Mouse (Mus musculus): ENCODE results near the gene Zim1.
A peak's percentile ranks its signal among the peaks of the same experiment; 100 is the strongest.

Zim1 gene

DNA sequence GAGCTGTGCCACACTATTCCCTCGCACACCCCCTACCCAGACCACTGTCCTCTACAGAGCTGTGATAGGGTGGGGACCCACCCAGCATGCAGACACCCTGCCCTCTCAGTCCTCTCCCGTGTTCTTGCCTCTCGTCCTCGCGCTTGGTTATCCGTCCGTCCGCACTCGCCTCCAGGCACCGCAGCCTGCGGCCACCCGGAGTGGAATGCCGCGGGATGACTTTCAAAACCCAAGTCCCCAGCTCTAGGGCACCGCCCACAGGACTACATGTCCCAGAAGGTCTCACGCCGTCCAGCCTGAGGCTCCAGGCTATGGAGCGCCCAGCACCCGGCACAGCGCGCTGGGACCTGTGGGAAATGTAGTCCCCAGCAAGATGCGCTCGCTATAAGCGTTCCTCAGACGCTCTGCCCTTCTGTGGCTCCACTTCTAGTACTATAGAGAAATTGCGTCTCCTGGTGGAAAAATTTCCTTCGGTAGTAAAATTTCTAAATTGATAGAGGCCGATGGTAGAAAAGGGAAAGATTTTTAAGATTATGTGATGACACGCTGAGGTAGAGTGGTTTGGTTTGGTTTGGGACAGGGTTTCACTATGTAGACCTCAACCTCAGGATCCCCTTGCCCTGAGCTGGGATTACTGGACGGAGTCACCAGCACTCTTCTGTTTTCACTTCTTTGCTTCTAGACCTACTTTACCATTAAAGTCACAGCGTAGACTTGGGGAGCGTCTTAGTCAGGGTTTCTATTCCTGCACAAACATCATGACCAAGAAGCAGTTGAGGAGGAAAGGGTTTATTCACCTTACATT, at the start of gene Zim1:
Gene Zim1 (minus strand): TSS at position 210 of the 805 bp plus-strand sequence.
- peak; percentile 91 to 92 for DNase-seq

GRCm38 (mm10) chr7:6744281-6744904, 48.1 kb upstream of the Zim1 start:
- DNase-seq: no peak

- DNase-seq: no peak
These were observed 39.8 kb upstream of the Zim1 start for GRCm38 (mm10) chr7:6736060-6736459.

DNA sequence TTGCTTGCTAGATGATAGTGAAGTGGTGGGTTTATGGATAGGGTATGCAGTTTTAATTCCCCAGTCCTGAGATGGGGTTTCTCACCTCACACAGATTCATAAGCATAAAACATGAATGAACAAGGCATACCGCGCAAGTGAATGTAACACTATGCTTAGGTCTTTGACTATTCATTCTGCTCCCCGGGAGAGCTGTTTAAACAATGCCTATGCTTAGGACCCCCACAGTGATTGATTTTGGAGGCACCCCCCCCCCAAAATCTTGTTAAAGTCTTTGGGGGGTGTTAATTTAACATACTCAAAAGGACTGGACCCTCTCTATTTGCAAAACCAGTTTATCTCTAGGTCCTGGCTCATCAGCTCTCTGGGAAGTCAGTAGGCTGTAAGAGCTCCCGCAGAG, 35.7 kb upstream of the Zim1 start:
- no peak for DNase-seq

DNA sequence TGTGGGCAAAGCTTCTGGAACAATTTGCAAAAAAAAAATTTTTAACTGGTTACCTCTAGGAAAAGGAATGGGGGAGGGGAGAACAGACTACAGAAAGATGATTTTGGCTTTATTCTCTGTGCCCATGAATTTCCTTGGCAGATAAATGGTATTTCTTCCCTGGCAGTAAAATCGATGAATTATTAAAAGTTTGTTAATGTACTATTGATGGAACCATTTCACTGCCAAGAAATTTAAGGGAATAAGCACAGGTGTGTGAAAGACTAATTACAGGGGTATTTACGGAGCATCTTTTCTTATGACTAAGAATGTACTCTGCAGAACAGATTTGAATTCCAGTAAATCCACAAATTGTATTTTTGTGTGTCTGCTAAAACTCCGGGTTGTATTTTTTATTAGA, 35.1 kb upstream of the Zim1 start:
- DNase-seq: no peak

DNA sequence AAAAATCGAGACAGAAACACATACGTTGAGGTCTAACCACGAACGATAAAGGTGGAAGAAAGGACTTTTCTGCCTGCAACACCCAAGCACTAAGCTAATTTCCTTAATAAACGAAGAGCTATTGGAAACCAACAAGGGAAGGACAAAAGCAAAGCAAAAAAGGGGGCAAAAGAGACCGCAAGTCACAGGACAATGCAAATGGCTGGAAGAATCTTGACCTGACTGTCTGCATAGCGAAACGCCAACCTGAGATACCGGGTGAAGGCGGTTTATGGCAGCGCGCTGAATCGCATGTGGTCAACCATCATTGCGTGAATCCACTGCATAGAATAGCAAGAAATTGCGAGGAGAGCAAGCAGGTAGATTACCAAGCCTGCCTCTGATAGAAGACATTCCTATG, 34.6 kb upstream of the Zim1 start:
- DNase-seq: peak; percentile 56 to 61

GRCm38 (mm10) chr7:6730241-6730640, 34.0 kb upstream of the Zim1 start, which contains the start of the genes Peg3 and Usp29:
Peg3 (minus strand) TSS chr7:6730431.
Usp29 (plus strand) TSS chr7:6730578.
- DNase-seq: peak; percentile 94

DNA sequence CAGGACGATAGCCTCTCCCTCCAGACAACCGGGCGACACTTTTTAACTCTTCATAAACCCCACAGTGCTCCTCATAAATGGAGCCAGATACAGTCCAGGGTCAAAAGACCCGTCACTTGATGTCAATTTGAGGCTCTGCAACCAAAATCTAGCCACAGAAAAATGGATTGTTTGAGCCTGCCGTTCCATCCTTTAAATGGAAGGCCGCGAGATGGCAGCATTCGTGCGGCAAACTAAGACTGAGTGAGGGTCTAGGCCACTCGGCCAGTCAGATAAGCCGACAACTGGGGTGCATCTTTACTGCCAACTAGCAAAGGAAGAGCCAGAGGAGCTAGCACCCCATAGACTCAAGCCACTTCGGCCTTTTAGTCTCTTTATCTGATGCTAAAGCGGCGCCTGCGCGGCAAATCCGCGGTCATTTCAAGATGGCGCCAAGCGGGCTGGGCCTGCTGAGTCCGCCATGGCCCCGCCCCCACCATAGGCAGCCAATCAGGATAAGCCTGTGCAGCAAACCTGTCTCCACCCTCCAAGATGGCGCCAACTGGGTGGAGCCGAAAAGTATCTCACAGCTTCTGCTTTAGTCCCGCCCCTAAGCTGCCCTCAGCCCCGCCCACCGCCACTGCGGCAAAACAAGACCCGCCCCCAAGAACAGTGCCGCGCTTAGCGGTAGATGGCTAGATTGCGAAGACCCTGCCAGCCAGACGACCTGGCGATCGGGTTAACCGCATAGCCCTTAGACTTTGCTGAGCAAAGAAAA, 33.0 kb upstream of the Zim1 start:
- peak; percentile 96 to 98 for DNase-seq

GRCm38 (mm10) chr7:6728263-6728931, 32.1 kb upstream of the Zim1 start:
- DNase-seq: peak; percentile 94

- DNase-seq: peak; percentile 91 to 93
These were observed 31.3 kb upstream of the Zim1 start for GRCm38 (mm10) chr7:6727351-6728121.

DNA sequence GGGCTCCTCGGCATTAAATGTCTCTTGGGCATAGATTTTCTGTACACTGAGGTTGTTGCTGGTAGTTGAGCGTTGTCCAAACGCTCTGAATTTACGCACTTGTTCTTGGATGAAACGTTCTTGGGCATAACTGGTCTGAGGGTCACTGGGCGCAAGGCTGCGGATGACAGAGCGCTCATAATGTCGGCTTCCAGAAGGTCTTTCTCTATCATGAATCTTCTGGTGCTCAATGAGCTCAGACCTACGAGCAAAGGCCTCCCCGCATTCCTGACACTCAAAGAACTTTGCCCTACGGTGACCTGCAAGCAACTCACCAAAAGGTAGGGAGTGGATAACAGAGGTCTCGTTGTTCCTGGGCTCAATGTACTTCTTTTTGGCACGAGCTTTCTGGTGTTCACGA, 13.1 kb upstream of the Zim1 start:
- DNase-seq: no peak

DNA sequence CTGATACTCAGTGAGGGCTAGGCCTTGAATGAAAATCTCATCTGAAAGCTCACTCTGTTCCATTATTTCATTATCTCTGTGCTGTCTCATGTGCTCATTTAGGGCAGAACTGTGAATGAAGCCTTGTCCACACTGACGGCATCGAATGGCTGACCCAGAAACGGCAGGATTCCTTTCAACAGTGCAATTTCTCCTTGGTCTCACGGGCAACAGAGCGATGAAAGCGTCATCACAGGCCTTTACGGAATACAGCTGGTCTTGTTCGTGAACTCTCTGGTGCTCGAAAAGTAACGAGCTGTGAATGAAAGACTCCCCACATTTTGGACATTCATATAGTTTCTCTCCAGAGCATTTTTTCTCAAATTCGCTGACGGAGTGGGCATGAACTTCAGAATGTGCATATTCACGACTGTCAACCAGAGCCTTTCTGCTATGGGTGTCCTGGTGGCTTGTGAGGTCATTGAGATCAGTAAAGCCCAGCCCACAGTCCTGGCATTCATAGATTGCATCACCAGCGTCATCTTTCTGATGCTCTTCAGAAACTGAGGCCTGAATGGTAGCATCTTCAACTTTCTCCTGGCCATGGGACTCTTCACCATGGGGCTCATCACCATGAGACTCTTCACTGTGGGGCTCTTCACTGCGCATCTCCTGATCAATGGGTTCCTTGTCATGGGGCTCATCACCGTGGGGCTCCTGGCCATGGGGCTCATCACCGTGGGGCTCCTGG, 12.4 kb upstream of the Zim1 start:
- DNase-seq: no peak

- peak; percentile 52 to 53 for DNase-seq
These were observed 11.3 kb upstream of the Zim1 start for GRCm38 (mm10) chr7:6707416-6708015.

DNA sequence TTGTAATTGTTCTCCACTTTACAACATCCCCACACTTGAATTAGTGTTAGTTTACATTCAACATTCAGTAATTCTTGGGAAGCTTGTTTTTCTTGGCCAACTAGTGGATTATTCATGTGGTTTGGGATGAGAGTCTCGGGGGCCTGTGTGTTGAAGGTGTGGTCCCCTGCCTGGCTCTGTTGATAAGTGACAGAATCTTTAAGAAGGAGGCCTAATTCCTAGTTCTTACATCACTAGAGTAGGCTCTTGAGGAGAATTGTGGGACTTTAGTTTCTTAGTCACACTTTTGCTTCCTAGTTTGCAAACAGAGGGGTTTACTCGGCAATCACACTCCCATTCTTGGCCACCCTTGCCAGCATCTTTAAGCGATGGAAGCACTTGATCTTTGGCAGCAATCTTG, 3.0 kb upstream of the Zim1 start:
- DNase-seq: no peak

- DNase-seq: no peak
These were observed 10.7 kb downstream of the Zim1 start for GRCm38 (mm10) chr7:6685511-6685910.

DNA sequence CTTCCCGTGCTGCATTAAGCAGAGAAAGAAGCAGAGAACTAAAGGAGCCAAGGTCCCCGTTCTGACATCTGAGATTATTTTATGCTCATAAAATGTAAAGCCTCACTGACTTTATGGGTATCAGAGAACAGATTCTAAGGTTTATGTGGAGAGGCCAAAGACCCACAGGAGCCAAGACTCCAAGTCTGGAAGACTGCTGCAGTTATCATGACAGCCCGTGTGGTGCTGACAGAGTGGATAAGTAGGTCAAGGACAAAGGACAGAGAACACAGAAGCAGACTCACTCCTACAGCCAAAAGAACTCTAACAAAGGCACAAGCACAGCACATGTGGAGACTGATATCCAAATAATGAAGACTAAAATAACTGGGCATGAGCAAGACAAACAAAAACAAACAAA, 29.5 kb downstream of the Zim1 start:
- no peak for DNase-seq

DNA sequence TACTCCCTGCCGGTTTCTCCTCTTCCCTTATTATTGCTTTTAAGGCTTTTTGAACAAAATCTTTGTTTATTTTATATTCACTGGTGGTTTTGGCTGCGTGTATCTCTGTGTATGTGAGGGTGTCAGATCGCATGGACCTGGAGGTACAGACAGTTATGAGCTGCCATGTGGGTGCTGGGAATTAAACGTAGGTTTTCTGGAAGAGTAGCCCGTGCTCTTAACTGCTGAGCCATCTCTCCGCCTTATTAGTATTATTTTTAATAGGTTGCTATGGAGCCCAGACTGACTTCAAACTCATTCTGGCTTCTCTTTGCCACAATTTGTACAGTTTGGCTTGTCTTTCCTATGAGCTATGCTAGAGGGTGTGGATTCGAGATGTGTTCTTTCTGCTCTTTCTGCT, 32.8 kb downstream of the Zim1 start:
- no peak for DNase-seq

- DNase-seq: peak; percentile 73 to 74
These were observed 36.6 kb downstream of the Zim1 start for GRCm38 (mm10) chr7:6659605-6660004.

DNA sequence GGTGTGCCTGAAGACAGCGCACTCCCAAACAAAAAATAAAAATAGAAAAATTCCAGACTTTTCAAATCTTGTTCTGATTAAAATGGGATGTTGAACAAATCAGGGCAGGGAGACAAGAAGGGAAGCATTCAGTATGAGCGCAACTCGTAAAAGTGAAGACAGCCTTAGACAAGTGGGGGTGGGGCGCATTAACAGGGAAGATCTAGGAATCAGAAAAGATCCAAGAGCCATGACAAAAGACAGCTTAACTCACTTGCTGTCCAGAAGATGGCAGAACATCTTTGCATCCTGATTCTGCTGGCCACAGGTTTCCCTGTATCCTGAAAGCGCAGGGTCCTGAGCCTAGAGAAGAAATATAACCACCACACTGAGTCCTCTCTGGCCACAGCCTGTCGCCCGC, 37.6 kb downstream of the Zim1 start:
- no peak for DNase-seq

DNA sequence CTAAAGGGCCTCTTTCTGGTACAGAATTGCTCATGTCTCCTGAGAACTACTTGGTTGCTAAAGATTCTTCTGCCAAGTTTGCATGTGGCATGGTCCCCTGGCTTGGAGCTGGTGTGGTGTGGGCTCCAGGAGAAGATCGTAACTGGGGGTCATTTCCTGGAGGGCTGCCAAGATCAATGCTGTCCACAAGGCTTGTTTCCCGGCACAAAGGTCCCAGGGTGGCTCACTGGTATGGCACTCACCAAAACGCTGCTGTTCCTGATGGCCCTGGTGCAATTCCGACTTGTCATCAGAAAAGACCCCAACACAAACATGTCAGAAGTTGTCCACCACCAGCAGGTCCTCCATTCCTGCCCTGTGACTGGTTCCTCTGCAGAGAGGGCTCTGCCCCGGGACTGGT, 44.1 kb downstream of the Zim1 start:
- no peak for DNase-seq

GRCm38 (mm10) chr7:6651221-6651620, 45.0 kb downstream of the Zim1 start:
- DNase-seq: no peak

Measured in cerebellum, postnatal 14 days (tissue).